Mouse (Mus musculus) ovary, adult 18-20 months (tissue): Measurements from ENCODE around the gene Nfam1.

Source experiments
- DNase-seq: peaks from one replicate; pipeline ENCODE4 v3.0.0; 2022; ENCODE audit warnings: low spot score, mixed read lengths

The Nfam1 gene

DNA sequence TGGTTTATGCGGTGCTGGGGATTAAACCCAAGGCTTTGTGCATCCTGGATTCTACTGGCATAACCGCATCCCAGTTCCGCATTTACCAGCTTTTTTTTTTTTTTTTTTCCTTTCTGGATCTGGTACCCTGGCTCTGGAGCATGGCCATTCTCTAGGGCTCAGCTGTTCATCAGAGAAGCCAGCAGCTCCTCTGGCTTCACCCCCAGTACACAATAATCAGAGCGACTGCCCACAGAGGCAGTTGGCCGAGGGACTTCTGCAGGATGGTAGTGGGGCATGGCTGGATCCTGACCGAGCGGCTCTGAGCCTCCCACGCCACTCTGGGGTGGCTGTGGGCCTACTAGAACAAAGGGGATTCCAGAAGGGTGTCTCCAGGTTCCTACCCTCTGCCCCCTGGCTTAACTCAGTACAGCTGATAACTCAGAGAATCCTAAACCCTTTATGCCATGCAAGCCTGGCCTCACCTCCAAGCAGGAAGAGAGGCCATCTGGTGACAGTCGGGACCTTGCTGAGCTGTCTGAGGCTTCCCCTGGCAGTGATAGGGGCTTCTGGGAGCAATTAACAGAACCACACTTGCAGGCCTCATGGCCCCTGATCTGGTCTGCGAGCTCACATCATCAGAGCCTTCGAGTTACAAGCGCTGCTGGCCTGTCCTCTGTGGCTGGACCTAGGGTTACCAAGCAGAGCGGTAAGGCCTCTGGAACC is 40.9 kb downstream of the Nfam1 start:
- no peak for DNase-seq

DNA sequence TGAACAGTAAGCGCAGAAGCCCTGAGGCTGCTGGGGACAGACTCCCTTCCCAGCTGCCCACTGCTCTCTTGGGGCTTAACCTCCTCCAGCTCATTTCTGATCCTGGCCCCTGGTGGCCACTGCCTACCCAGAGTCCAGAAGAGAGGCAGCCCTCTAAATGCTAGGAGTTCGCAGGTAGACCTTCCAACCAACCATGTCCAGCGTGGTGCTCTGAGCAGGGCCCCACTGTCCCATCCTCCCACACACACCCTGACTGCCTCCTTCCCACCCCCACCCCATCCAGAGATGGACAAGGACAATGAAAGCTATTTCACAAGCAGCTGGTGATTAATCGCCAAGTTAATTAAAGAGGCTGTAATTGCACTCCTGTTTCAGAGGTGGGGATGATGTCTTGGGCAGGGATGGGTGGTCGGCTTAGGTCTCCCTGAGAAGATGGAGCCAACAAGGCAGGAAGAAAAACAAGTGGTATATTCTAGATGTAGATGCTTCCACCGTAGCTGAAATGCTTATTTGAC is 43.9 kb downstream of the Nfam1 start:
- DNase-seq: no peak

DNA sequence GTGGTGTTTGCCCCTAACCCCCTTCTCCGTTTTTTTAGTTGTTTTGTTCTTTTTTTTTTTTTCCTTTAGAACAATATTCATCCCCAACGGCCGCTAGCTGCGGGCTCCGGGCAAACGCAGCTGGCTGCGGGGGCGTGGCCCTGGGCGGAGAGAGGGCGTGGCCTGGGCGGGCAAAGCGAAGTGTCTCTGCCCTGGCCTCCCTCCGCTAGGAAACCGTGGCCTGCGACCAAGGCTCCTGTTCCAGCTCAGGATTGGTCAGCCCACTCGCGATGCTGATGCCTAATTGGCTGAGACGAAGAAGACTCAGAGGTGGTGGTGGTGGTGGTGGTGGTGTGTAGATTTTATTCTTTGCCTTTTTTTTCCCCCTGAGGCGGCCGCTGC is 45.4 kb downstream of the Nfam1 start, which contains the start of gene Tcf20:
TSS of gene Tcf20 (minus strand) at position 141 of the 381 bp plus-strand sequence.
- peak; percentile 92 for DNase-seq

DNA sequence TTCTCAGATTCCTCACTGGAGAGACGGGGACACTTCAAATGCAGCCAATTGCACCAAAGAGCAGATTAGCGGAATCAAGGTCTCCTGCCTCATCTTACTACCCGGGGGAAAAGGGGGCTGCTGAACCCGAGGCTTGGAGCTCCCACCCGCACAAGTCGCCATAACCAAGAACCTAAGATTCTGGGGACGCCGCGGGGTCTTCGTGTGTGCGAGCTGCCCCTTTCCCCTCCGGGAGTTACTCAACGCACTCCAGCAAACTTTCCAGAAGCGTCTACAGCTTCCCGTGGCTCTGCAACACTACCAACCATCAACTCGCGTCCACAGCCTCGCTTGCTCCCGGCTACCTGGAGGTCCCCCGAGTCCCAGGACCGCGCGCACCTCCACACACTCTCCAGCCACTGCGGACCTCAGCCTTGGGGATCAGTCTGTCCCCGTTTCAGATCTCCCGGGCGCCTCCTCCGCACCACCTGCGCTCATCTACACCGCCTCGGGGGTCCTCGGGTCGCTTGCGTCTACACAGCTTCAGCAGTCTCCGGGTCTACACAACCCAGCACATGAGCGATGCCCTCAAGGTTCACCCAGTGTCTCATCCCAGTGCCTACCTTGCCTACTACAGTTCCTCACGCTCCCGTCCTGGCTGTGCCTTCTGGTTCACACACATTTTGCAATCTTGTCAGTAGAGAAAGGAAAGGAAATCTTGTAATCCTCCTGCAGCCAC is 45.9 kb downstream of the Nfam1 start:
- no peak for DNase-seq

DNA sequence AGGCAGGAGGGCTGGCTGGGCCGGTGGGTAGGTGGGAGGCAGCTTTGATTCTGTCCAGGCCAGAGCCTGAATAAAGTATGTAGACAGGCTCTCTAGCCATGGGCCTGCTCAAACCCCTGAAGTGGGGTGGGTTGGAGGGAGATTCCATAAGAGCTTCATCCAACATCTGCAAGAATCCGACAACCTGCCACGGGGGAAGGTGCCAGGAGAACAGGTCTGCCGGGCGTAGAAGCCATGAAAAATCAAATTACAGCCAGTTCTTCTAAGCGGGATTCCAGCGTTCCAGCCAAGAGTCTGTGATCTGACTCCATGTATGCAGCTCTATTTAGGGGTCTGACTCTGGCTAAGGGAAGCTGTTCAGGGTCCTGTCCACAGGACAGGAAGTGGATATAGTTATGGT is 48.5 kb downstream of the Nfam1 start:
- no peak for DNase-seq

DNA sequence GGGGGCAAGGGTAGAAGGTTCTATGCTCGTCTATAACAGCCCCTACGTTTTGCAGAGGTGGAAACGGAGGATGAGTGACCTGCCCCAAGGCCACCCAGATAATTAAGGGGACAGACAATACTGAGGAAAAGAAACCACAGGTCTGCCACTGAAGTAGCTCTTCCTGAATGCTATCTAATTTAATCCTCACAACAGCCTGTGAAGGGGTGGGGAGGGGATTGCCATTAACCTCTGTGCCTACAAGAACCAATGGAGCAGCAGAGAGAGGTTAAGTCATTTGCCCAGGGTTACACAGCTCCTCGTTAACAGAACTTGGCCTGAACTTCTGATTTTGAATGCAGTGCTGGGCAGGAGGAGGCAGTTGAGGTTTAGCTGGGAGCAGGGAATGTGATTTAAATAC is 49.0 kb downstream of the Nfam1 start:
- no peak for DNase-seq

DNA sequence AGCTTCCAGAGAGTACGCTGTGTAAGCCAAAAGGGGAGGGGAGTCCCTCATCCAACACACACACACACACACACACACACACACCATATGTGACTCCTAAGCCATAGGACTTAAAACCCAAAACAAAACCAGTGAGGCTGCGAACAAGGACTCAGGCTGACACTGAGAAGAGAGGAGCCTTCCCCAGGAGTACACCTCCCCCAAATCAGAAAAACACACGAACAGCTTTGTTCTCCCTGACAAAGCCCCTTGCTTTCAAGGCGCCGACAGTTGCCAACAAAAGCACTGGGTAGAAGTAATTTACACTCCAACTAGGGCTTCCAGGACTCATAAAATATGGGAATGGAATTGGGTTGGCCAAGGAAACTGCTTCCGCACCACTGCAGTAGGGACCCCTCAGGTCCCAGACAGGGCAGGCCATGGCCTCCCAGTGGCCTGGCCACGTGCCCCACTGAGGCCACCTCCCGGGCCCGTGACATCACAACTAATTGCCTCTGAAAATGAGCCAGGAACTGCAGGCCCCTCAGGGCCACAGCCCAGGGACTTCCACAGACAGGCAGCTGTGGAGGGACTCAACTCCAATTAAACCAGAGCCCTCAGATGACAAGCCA is 49.6 kb downstream of the Nfam1 start:
- DNase-seq: no peak

DNA sequence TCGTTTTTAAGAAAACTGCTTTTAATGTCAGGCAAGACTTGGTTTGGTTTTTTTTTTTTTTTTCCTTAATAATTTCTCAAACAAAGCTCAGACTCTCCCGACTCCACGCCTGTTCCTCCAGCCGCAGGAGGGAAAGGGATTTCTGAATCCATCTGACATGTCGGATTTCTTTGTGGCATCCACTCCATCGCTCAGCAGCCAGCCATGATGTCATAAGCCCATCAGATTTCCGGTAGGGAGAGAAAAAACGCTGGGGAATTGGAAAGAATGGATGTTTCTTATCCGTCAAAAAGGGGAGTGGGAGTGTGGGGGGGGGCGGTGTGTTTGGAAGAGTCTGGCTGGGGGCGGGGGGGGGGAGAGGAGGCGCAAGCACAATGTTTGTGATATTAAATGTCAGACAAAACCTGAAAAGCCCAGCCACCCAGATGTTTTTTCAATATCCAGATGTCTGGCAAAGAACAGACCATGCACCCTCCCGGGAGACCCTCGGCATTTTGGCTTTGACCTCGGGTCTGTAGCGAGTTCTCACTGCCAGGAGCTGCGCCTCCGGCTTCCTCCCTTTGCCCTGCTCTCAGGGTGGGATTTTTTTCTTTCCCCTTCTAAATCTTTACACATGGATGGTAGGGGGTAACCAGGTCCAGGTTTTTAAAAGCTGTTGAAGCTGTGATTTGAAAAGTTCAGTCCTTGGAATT is 50.2 kb downstream of the Nfam1 start:
- DNase-seq: no peak

DNA sequence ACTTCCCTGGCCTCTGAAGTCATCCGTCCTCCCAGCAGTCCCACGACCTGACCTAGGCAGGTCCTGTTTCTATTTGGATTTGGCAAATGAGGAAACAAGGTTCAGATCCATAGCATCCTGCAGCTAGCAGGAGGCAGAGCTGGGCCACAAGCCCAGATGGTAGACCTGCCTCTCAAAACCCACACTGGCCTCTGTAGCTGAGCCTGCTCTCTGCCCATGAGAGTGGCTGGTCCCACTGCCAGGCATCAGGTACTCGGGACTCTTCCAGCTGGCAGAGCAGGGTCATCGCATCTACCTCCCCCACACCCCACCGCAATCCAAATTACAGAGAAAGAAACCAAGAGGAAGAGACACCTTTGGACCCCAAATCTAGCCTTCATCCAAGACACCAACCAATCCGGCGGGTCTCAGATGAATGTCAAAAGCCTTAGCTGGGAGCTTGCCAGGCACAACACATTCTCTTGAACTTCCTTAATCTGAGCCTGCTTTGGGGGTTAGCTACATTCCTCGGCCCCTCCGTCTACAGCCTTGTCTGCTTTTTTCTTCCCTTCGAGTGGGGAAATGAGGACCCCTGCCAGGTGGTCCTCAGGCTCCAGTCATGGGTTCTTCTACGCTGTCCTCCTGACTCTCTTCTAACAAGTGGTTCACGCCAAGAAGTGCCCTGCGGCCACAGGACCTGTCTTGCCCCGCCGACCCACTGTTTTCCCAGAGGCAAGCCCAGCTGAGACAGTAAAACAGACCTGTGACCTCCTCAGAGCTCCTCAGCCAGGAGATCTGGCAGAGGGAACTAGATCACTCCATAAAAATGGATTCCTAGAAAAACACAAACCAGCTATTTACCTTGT is 51.2 kb downstream of the Nfam1 start:
- DNase-seq: no peak

DNA sequence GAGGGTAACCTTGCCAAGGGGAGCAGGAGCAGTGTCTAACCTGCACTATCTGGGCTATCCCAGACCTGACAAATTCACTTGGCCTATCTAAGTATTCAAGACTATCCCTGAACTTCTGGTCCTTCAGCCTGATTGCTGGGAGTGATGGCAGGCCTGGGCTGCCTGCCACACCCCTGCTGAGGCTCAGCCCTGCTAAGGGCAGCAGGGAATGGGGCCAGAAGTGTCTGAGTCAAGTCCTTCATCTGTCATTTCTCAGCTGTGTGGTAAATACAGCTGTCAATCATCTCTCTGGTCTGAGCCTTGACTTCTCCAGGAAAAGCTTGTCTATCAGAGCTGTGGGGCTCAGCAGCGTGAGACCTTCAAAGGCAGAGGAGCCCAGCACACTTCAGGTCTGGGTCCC is 53.6 kb downstream of the Nfam1 start:
- no peak for DNase-seq

DNA sequence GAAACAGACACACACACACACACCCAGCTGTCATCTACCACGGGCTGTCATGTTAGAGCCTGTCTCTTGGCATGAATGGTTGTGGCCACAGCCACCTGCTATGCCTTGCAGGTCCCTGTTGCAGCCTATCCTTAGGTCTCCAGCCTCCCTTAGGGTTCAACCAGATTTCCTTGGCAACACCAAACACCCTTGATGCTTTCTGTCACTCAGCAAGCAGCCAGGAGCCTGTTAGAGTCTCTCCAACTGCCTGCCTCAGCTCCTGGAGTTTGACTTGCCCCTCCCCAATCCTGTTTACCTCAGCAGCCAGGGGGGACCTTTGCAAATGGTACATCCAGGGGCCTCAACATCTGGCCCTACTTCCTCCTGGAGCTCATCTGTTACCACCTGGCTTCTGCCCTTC is 58.6 kb downstream of the Nfam1 start:
- DNase-seq: no peak

DNA sequence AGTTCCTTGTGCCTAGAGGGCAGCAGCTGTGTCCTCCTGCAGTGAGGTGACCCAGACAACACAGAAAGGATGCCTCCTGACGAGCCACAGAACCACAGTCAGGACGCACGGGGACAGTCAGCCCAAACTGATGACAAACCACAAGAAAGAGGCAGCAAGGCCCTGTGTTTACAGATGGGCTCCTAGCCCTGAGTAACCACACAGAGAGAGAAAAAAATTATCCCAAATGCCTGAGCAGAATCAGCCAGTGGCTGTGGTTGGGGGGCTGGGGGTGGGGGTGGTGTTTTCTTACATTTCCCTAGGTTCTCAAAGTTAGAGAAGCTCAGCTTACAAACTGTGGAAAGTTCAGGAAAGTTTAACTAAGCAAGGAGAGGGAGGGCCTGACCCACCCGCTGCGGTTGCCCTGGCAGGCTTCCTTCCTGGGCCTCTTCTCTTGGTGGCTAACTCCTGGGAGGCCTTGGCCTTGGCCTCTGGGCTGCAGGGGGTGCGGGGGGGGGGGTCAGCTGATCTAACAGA is 63.8 kb downstream of the Nfam1 start:
- peak; percentile 20 for DNase-seq

DNA sequence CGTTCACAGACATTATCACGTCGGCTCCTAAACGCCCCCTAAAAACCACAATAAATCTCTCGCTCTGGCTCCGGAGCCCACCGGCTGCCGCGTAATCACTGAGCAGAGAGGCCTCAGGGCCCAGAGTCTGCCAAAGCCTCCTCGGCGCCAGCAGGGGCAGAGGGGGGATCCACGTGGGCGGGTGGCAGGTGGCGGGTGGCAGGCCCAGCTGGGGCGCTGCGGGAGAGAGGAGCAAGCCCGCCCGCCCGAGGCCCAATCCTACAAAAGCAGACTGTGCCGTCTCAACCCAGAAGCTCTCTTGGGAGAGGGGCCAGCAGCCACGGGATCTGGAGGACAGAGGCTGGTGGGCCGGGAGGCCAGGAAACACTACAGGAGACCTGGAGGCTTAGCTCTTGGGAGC is 64.7 kb downstream of the Nfam1 start:
- DNase-seq: no peak

DNA sequence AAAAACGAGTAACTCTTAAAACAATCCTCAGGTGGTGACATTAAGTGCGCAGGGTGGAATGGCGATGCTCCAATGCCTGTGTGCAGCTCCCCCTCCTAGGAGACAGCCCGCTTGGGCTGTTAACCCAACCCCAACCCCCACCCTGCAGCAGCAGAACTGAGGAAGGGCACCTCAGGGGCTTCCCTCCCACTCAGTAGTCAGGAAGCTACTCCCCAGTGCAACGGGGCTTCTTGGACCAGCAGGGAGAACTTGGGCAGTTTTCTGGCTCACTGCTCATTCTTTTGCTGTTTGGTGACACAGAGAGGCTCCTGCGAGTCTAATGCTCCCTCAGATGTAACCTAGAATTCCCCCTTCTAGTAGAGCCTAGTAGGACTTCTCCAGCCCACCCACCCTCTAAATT is 65.2 kb downstream of the Nfam1 start:
- no peak for DNase-seq

DNA sequence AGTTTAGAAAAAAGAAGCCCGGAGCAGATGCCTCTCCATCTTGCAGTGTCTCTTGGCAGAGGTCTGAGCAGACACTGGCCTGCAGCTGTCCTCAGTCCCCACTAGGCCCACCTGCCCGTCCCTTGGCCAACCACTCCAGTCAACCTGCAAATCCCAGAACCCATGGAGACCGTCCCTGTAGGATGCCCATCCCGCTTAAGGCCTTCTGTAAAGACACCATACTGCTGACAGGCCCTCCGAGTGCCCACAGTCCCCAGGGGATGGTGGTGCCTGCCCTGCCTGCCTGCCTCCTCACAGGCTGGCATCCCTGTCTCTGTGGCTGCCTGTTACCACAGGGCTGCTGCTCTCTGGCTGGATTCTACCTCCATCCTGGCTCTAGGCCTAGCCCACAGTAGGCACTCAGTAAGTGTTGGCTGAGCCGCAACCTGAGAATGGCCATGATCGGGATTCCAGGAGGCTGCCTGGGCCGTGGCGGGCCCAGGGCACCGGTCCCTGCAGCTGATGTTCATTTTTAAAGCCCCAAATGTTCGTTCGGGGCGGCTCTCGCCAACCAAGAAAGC is 68.8 kb downstream of the Nfam1 start:
- DNase-seq: no peak

DNA sequence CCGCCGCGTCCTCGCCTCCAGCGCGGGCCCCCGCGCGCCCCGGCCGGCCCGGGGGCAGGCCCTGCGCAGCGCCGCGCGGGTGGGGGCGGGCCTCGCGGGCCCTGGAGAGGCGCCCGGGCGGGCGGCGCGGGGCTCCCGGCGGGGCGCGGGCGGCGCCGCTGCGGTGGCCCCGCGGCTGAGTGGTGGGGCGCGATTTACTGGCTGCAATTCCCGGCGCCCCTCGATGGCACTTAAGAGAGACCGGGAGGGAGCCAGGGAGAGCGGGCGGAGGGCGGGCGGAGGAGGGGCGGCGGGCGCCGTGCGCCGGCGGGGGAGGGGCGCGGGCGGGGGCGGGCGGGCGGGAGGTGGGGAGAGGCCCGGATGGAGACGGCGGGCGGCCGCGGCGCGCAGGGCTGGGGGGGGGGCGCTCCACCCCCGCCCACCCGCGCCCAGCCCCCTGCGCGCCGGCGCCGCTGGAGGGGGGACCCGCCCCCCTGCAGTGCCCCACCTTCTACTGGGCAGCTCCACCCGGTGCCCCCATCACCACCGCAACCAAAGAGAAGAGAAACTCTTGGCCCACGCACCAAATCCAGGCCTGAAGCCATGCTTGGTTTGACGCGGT is 69.5 kb downstream of the Nfam1 start:
- no peak for DNase-seq

DNA sequence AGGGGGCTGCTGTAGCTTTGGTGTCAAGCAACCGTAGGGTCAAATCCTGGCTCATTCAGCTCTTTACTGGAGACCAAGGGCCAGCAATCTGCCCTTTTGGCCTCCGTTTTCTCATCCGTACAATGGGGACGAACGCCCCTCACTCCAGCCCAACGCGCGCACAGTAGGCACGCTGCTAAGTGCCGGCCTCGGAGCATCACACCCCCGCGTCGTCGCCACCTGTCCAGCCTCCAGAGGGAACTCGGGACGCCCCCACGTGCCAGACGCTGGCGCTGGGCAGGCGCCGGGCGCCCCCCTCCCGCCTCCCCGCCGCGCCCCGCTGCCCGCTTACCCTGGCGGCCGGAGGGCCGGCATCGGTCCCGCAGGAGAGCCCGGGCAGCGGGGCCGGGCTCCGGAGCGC is 70.0 kb downstream of the Nfam1 start:
- no peak for DNase-seq

DNA sequence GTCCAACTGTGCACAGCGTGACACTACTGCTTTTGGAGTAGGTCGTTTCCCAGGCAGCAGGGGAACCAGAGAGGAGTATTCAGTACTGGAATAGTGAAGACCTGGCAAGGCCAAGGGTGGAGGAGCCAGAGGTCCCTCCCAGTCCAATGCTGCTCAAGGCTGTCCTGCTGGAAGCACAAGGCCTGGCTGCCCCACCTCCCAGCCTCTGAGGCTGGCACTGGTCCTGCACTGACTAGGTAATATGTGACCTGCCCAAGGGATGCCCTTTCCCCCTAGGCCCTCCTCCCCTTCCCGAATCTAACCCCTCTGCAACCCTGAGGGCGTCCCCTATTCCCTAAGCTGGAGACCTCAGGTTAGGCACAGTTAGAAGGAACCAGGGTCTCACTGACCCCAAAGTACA is 70.6 kb downstream of the Nfam1 start:
- peak; percentile 50 for DNase-seq

DNA sequence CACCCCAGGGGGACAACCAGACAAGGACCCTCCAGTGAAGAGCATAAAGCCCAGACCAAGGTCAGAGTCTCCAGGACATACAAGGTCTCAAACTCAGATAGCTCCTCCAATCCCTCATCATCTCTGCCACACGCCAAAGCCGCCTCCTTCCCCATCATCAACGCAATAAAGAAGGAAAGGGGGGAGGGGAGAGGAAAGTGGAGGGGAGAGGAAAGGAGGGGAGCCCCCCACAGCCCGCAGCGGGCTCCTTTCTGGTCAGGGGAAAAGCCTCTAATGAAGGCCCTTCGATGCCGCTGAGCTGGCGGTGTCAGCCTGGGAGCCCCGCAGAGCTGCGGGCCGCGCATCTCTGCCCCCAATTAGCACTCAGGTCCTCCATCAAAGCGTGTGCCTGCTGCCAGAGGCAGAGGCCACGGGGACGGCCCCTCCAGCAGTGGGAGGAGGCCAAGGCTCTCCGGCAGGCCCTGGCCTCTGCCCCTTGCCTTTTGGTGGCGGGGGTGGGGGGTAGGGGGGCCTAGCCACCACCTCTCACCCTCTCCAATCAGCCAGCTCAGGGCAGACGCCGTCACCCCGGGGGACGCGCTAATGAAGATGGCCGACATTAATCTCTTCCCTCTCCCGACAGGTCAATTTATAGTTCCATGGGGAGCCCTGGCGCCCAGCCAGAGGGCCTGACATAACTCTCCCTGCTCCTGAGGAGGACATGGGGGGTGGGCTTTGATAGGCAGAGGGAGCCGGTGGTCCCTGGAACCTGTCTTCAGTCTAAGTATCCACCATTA is 72.1 kb downstream of the Nfam1 start:
- DNase-seq: no peak

DNA sequence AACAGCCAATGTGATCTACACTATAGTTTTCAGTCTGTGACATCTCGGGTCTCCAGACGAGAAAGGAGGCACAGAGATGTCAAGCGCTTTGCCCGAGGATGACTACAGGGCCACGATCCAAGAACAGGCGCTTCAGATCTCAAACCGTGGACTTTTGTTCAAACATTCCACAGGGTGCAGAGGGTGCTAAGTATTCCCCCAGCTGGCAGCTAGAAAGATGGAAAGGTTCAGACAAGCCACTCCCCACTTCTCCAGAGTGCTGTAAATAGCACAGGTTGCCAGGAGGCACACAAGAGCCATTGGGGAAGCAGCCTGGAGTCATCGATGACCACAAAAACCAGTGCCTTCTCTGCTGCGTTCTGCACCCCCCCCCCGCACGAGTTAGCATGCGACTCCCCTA is 74.0 kb downstream of the Nfam1 start:
- DNase-seq: no peak
